Mouse (Mus musculus) layer of hippocampus, adult 9-10 months (tissue): ENCODE measurements around the gene Clic5.

ENCODE experiments used
- DNase-seq: peaks from one replicate; pipeline ENCODE4 v3.0.0; 2022; ENCODE audit warnings: low spot score

The Clic5 gene

GRCm38 (mm10) chr17:44192981-44193380 is 4.6 kb downstream of the Clic5 start:
- DNase-seq = no peak

DNA sequence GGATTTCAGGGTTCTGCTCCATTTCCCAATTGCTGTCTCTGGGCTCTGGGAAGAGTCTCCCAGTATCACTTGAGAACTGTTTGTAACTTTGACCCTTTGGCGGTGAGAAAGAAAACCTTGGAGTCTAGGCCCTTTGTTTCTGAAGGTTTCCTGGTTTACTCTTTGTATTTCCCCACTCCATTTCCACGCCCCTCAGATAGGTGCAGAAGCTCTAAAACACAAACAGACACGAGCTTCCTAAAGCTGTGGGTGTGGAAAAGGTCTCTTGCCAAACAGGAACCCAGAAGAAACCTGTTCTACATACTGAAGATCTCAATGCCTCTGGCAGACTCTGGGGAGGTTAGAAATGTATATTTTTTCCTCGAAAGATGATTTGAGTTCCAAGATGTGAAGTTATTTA is 10.8 kb downstream of the Clic5 start:
- no peak for DNase-seq

DNA sequence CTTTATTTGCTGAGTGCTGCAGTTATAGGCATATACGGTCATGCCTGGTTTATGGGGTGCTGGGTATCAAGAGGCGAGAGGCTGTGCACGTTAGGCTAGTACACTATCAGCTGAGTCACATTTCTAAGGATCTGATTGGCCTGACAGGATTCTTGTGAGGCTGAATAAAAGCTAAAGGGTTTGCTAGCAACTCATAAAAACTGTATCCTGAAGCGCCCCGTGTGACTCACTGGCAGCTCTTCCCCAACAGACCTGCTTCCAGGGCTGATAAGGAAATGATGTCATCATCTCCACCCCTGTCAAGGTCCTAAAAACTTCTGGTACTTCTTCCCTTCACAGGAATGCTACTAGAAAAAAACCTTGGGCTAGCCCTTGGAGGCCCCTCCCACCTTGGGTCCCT is 14.6 kb downstream of the Clic5 start:
- no peak for DNase-seq

GRCm38 (mm10) chr17:44204787-44205186 is 16.4 kb downstream of the Clic5 start:
- DNase-seq = no peak

- no peak for DNase-seq
These were observed 17.2 kb downstream of the Clic5 start for GRCm38 (mm10) chr17:44205562-44205961.

DNA sequence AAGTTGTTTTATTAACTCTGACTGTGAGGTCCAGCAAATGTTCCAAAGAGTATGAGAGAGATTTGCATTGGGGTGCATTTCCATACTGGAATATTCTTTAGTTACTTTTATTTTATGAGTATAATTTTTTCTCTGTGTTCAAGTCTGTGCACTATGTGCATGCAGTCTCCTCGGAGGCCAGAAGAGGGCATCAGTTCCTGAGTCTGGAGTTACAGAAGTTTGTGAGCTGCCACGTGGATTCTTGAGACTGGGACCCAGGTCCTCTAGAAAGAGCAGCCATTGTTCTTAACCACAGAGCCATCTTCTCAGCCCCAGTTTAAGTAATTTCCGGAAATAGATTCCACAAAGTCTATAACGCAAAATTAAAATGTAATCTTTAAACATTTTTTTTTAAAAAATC is 20.5 kb downstream of the Clic5 start:
- DNase-seq = no peak

DNA sequence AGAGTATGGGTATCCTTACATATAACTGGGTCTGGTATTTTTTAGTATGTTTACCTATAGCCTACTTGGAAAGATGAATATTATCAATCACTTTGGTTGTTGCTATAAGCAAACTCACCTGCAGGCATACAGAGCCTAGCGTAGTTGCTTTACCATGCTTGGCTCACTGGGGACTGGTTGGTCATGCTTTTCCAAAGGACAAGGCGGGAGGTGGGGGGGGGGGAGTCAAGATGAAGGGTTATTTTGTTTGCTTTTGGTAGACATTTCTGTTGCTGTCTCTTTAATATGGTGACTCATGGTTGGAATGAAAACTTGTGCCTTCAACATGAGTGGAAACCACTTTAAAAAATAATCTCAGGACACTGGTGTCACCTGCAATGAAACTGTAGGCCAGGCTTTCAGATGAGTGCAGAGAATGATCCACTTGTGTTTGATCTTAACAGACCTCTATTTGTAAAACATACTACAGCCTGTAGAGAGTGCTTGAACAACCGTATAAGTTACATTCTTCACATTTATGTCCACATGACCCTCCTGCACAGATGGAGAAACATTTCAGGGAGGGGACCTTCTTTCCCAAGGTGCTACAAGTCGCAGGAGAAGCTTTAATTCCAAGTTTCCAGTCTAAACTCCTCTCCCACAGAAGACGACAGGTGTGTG is 24.7 kb downstream of the Clic5 start:
- no peak for DNase-seq

GRCm38 (mm10) chr17:44215196-44215799 is 26.9 kb downstream of the Clic5 start:
- DNase-seq = no peak

DNA sequence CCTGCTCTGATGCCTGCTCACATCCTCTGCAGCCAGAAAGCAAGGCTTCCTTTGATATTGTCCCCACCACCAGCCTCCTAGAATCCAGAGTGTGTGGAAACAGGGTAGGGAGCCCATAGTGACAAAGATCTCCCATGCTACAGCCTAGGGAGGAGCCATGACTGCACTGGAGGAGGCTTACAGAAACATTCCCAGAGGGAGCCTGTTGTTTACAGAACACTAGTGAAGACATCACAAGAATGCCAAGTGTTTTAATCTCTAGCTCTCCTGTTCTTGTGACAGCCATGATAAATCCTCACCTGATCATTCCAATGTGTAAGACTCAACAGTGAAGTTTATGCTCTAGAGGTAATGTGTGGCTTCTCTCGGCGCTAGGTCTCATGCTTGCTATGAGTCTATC is 28.8 kb downstream of the Clic5 start:
- DNase-seq = no peak

DNA sequence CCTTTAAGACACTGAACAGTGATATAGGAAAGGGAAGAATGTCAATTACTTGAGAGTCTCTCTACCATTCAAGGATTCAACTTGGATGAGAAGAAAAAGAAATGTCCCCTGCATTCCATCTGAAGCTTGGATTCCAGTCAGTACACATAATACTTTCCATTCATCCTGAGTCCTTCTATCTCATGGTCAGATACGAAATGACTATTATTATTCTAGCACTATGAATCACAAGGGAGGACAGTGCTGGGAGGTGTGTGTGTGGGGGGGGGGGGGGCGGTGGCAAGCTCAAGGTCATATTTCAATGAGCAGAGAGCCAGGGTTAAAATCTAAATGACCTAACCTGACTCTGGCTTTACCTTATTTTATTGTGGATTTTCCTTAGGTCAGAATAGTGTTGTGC is 31.6 kb downstream of the Clic5 start:
- DNase-seq = no peak

- DNase-seq = no peak
These were observed 40.0 kb downstream of the Clic5 start for GRCm38 (mm10) chr17:44228428-44228827.

DNA sequence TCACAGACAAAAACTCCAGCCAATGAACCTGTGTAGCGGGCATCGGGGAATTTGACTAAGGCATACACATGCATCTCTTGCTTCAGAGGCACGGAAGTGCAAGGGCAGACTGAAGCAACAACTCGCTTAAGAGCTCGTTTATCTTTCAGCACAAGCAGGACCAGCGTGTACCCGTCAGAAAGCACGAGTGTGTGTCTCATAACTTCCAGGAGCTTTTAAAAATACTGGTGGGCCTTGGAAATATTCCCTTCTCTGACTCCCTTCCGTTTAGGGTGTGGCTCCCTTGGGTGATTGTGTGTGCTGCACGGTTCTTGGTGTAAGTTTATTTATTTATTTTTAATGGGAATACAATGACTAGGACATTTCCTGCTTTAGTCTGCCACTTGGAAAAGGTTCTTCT is 41.7 kb downstream of the Clic5 start:
- no peak for DNase-seq

DNA sequence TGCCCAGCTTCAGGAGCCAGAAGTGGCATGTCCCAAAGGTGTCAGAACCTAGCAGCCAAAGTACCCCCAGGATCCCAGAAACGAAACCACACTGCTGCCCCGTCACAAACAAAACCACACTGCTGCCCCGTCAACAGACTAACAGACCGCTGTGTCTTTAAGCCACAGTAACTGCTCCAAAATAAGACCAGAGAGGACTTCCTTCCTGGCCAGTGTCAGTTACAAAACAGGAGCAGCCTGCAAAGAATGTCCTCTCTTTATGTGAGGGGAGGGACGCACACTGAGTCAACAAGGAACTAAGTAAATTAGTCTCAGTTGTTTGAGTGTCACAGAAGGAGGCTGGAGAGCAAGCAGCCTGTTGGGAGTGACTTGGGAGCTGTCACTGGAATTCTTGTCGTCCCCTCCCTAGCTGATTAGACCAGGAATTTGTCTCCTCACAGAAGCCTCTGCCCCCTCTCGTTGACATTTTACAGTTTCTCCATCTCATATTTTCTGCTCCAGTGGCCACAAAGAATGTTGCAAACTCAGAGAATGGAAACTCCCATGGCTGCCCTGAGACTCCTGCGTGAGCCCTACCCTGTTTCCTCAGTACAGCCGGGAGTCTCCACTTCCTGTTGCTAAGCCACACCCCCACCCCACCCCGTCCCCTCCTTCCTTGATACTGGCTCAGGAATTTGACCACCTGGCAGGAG is 50.8 kb downstream of the Clic5 start:
- DNase-seq = no peak

GRCm38 (mm10) chr17:44240742-44241141 is 52.4 kb downstream of the Clic5 start:
- DNase-seq = no peak

GRCm38 (mm10) chr17:44244096-44244495 is 55.7 kb downstream of the Clic5 start:
- DNase-seq = no peak

DNA sequence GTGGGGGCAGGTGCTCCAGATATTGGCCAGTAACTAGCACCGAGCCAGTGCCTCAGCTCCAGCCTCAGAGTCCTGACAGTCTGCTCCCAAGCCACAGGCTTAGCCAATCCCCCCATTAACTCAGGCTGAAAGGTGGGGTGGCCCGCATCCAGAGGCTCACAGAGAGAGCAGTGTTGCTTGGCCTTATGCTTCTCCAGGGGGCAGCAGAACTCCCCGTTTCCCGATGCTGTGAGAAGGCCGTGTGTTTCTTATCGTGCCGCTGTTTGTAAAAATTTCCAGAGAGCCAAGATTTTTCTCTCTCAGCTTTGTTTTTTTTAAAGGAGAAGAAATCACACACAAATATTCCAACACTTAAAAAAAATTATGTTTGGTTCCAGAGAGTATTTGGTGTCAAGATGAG is 56.2 kb downstream of the Clic5 start:
- DNase-seq = no peak

- DNase-seq = no peak
These were observed 57.8 kb downstream of the Clic5 start for GRCm38 (mm10) chr17:44246153-44246700.

DNA sequence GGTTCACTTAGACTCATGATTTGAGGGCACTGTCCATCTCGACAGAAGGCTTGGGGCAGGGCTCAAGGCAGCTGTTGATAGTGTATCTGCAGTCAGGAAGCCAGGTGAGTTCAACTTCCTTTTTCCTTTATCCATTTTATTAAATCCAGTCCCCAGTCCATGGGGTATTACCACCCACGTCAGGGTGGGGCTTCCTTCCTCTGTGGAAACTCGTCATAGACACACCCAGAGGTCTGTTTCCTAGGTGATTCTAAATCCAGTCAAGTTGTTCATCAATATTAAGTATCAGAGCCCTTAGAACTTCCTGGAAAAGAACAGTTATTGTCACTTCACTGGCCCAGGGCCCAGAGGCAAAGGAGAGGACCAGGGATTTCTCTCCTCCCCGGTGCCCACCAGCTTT is 61.2 kb downstream of the Clic5 start:
- no peak for DNase-seq

GRCm38 (mm10) chr17:44252653-44253052 is 64.3 kb downstream of the Clic5 start:
- DNase-seq = no peak

GRCm38 (mm10) chr17:44254698-44255097 is 66.3 kb downstream of the Clic5 start:
- no peak for DNase-seq

- DNase-seq = peak; percentile 31
These were observed 68.2 kb downstream of the Clic5 start for GRCm38 (mm10) chr17:44256583-44256982.

GRCm38 (mm10) chr17:44259245-44259644 is 70.9 kb downstream of the Clic5 start:
- no peak for DNase-seq

GRCm38 (mm10) chr17:44261594-44262202 is 73.3 kb downstream of the Clic5 start:
- peak; percentile 22 for DNase-seq
